Mouse (Mus musculus) heart, postnatal 0 days (tissue): ENCODE data around the gene Adrm1.

Experiments
- CTCF ChIP-seq: IDR thresholded peaks from 2 replicates; pipeline ENCODE4 v1.5.1; 2016; ENCODE audit warnings: antibody characterized with exemption, control low read depth, low read depth
- EP300 ChIP-seq: IDR thresholded peaks from 2 replicates; pipeline ENCODE4 v1.6.1; 2016; ENCODE audit warnings: antibody characterized with exemption, low read depth

GRCm38 (mm10) chr2:180184011-180184751 lies 12.9 kb downstream of the Adrm1 start:
- TF ChIP-seq CTCF (no peak), EP300 (no peak)
